Mouse (Mus musculus) gonadal fat pad, adult 2 months (tissue): Measurements from ENCODE around the gene Erc2. TPM values are rescaled to one million over a fixed set of nuclear protein-coding genes. Genes with fewer than 3 reads are reported as not detected.

Source experiments
- DNase-seq: peaks from one replicate; pipeline ENCODE4 v3.0.0-alpha.2; 2012; ENCODE audit warnings: low read depth
- polyA plus RNA-seq: library from polyadenylated mRNA; depleted of rRNA; stranded (reverse); fragments of >200 nt; gene quantifications from 2 replicates; pipeline ENCODE4 v1.2.3, GENCODE M21; 2012

The Erc2 gene
- polyA plus RNA-seq, 1 experiment = 3.1 TPM

GRCm38 (mm10) chr14:28376208-28376805 is 754.1 kb downstream of the Erc2 start:
- DNase-seq = no peak

DNA sequence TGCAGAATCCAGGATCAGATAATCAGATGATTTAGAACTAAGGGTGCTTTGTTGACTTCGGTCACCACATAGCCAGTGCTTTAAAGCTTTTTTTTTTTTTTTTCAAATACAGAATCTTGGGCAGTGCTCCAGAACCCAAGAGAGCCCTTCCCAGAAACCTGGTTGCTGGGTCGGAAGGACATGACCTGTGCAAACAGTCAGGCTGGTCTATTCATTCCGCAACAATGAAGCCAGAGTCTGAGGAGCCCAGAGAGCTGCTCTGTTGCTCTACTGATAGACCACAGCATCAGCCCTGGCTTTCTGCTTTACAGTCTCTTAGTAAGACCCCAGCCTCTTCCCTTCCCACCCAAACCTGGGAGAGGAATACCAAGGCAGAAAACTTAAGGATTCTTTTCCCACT is 755.3 kb downstream of the Erc2 start:
- DNase-seq = no peak

DNA sequence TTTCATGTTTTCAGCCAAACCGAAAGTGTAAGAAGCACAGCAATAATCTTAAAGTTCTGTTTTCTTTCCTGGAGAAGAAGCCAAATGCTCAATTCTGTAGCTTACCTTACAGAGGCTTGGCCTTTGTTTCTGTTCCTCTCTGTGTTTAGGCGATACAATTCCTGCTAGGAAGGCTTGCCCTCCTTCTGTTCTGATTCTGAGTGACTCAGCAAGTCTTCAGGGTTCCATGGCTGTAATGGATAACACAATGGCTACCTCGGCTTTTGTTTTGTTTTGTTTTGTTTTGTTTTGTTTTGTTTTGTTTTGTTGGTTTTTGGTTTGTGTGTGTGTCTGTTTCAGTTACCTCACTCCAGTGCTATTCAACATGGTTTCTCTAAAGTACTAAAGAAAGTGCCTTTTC is 757.9 kb downstream of the Erc2 start:
- no peak for DNase-seq

GRCm38 (mm10) chr14:28381801-28382550 is 759.7 kb downstream of the Erc2 start:
- DNase-seq = no peak

DNA sequence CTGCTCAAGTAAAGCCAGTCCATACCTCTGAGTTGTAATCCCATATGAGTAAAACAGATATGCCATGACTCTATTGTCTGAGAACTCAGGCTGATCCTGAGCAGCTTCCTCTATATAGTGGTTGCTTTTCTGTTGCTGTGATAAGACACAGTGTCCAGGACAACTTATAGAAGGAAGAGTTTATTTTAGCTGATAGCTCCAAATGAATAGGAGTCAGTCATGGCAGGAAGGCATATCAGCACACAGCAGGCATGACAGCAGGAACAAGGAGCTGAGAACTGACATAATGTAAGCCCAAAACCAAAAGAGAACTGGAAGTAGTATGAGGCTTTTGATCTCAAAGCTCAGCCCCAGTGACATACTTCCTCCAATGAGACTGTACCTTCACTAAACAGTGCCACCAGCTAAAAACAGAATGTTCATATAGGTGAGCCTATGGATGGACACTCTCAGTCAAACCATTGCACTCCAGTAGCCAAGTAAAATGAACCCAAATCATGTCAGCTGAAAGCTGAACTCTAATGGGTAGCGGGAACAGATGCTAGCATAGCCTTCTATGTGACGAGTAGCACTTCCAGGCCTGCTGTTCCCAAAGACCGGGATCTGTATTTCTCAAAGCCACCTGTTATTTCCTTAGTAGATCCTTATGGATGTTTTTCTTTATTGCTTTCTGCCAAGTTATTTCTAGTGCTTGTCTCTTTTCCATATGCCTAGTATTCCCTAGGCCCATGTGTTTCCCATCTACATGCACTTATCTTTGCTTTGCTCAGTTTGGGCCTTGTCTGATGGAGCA is 764.8 kb downstream of the Erc2 start:
- no peak for DNase-seq

GRCm38 (mm10) chr14:28398915-28399314 is 776.7 kb downstream of the Erc2 start:
- no peak for DNase-seq

DNA sequence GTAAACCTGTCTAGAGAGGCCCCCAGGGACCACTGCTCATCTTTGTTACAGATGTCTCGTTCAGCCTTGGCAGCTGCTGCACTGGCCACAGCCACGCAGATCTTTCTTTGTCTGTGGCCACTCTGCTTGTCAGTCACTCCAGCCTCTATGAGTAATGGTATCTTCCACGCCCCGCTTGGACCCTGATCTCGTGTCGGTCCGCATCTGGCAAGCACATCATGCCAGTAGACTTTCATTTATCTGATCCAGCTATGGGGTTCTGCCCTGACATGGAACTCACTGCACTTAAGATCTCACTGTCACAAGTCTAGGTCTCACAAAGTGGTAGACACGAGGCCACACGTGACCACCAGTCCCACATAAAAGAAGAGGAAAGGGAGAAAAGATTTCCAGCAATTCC is 777.7 kb downstream of the Erc2 start:
- no peak for DNase-seq

- DNase-seq = no peak
Observed at GRCm38 (mm10) chr14:28405277-28405840, 783.1 kb downstream of the Erc2 start.

GRCm38 (mm10) chr14:28409390-28409789 is 787.2 kb downstream of the Erc2 start:
- no peak for DNase-seq

DNA sequence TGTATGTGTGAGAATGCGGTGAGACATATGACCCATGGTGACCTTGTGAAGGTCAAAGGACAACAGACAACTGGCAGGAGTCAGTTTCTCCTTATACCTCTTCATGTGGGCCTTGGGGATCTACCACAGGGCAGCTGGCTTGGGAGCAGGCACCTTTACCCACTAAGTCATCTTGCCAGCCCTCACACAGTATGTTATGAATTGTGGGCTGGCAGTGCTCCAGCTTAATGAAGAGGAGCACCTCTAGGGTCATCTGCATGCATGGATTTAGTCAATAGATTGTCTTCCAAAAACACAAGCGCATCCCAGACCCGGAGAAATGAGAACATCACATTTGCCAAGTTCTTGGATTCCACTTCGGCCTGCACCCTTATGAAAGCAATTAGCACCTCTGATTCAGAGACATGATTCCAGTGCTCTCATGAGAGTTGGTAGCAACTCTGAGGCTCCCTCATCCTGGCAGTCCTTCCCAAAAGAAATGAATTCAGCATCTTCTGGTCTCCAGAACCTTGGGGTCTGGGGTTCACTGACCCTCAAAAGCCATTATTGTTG is 787.6 kb downstream of the Erc2 start:
- no peak for DNase-seq

- DNase-seq = no peak
Observed at GRCm38 (mm10) chr14:28410789-28411225, 788.6 kb downstream of the Erc2 start.

- no peak for DNase-seq
Observed at GRCm38 (mm10) chr14:28412252-28412995, 790.2 kb downstream of the Erc2 start.

GRCm38 (mm10) chr14:28413516-28413915 is 791.3 kb downstream of the Erc2 start:
- no peak for DNase-seq

GRCm38 (mm10) chr14:28417019-28417418 is 794.8 kb downstream of the Erc2 start:
- DNase-seq = no peak

GRCm38 (mm10) chr14:28418497-28418896 is 796.3 kb downstream of the Erc2 start:
- no peak for DNase-seq

DNA sequence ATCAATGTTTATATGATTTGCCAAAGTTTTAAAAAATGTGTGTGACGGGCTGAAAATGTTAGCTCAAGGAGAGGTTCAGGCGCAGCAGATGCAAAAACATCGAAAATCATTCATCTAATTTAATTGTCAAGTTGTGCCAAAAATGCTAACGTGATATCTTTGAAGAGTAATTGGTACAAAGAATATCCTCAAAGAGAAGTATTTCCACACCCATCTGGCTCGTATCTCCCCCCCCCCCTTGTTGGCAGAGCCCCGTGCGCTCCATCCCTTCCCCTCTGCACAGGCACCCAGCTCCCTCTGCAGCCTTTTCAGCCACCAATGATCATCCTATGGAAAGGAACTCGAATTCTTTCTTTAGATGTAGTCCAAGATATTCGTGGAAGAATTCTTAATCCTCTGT is 797.0 kb downstream of the Erc2 start:
- DNase-seq = no peak

DNA sequence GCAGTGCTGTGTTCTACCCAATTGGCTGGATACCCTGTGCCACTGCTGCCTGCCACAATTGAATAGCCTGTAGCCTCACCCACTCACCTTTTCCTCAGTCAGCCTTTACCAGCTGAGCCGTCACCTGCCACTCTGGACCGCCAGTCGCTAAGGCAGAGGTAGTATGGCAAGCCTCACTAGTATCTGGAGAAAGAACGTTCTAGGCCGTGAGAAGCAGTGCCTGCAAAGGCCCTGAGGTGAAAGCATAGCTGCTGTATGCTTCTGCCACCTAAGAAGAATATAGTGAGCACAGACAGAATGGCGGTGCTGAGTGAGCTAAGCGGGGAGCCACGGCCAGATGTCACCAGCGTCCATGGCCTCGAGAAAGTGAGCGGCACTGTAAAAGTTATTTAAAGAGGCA is 798.4 kb downstream of the Erc2 start:
- DNase-seq = no peak

- no peak for DNase-seq
Observed at GRCm38 (mm10) chr14:28426610-28427009, 804.4 kb downstream of the Erc2 start.

- no peak for DNase-seq
Observed at GRCm38 (mm10) chr14:28431703-28432309, 809.6 kb downstream of the Erc2 start.

GRCm38 (mm10) chr14:28434996-28435395 is 812.8 kb downstream of the Erc2 start:
- no peak for DNase-seq

DNA sequence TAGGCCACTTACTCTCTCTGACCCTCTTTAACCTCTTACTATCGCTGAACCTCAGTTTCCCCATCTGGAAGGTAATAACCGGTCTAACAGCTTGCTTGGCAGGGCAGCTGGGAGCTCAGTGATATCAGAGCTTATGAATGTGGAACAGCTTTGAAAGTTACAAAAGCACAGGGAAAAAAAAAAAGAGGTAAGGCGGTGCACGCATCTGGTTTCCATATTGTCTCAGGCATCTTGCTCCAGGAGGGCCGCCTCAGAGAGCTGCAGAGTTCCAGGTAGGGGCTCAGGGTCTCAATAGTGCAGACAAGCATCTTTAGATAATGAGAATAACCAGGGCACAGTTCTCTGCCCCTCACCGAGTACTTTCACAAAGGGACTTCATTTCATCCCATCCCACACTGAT is 816.9 kb downstream of the Erc2 start:
- DNase-seq = no peak
